Mouse (Mus musculus): Measurements from ENCODE around the gene Mest. TPM values are rescaled to one million over a fixed set of nuclear protein-coding genes. Genes with fewer than 3 reads are reported as not detected.

The Mest gene
- total and polyA plus RNA-seq, 3 experiments = 32.3 to 209 (median 58.6) TPM

- no peak for DNase-seq
Observed at GRCm38 (mm10) chr6:30703977-30704602, 19.3 kb upstream of the Mest start.

- no peak for DNase-seq
Observed at GRCm38 (mm10) chr6:30709115-30709514, 14.2 kb upstream of the Mest start.

GRCm38 (mm10) chr6:30710371-30711364, 12.7 kb upstream of the Mest start:
- DNase-seq = peak; percentile 30

GRCm38 (mm10) chr6:30711365-30711763, 12.0 kb upstream of the Mest start:
- DNase-seq = no peak

GRCm38 (mm10) chr6:30712484-30712883, 10.9 kb upstream of the Mest start:
- DNase-seq = no peak

GRCm38 (mm10) chr6:30713455-30713854, 9.9 kb upstream of the Mest start:
- no peak for DNase-seq

GRCm38 (mm10) chr6:30713896-30714295, 9.5 kb upstream of the Mest start:
- DNase-seq = no peak

GRCm38 (mm10) chr6:30714891-30715471, 8.4 kb upstream of the Mest start:
- no peak for DNase-seq

DNA sequence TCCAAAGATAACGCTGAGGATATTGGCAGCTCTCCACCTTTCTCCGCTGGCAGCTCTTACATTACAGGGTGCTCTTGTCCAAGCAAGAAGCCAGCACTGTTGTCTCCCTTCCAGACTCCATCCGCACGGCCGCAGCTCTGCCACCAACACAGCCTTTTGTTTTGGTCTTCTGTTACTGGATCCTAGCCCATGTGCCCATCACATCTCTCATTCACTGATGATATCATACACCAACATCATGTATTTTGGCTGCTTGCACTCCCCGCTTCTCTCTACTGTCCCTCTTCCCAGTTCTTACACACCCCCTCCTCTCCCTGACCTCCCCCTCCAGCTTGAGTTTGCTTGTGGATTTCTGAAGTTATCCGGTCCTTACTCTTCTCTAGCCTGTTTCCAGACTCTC, 6.6 kb upstream of the Mest start:
- DNase-seq = no peak

GRCm38 (mm10) chr6:30722385-30723164, 772 bp upstream of the Mest start:
- no peak for DNase-seq

- no peak for DNase-seq
Observed at GRCm38 (mm10) chr6:30730301-30730971, 7.1 kb downstream of the Mest start.

GRCm38 (mm10) chr6:30732571-30733130, 9.3 kb downstream of the Mest start:
- no peak for DNase-seq

DNA sequence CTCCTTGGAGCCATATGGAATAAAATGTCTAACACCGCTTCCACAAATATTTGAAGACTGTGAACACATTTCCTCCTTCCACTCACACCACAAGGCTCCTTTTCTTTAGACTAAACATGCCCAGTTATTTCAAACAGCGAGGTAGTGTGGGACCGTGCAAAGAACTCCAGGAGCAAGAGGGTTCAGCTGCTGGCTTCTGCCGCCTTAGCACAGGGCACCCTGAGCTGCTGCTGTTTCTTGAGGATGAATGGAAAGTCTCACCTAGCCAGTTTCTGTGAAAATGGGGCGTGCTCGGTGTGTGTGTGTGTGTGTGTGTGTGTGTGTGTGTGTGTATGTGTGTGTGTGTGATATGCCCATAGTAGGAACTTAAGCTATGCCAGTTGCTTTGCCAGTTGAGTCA, 11.1 kb downstream of the Mest start:
- no peak for DNase-seq

- DNase-seq = peak; percentile 24
Observed at GRCm38 (mm10) chr6:30734988-30735727, 11.8 kb downstream of the Mest start.

- DNase-seq = peak; percentile 33
Observed at GRCm38 (mm10) chr6:30735728-30736371, 12.5 kb downstream of the Mest start.

GRCm38 (mm10) chr6:30736372-30736762, 13.0 kb downstream of the Mest start:
- peak; percentile 23 for DNase-seq

DNA sequence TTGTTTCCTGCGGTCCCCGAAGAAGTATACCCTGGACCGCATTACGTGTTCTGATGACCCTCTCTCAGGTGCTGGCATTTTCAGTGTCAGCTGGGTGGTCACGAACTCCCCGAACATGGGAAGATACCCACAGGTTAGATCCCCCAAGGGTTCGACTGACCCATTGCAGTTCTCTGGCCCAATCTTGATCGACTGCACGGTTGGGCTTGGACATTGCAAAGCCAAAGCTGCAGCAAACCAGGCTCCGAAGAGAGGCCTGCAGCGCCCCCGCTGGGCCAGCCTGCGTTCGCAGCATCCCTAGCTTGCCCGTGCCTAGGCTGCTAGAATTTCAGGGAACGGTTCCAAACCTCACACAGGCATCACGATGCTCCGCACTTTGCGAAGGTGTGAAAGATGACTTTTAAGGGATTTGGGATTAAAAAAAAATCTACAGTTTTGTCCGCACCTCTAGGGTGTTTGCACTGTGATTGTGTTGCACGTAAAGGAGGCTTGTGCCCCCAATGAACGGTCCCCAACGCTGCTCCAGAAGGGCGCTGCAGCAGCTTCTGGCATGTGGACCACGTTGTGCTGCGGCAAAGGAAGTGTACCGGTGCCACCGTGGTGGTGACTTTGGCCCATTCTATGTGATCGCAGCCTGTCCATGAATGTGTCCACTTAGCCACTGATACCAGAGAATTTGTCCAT, 13.7 kb downstream of the Mest start:
- DNase-seq = peak; percentile 84

DNA sequence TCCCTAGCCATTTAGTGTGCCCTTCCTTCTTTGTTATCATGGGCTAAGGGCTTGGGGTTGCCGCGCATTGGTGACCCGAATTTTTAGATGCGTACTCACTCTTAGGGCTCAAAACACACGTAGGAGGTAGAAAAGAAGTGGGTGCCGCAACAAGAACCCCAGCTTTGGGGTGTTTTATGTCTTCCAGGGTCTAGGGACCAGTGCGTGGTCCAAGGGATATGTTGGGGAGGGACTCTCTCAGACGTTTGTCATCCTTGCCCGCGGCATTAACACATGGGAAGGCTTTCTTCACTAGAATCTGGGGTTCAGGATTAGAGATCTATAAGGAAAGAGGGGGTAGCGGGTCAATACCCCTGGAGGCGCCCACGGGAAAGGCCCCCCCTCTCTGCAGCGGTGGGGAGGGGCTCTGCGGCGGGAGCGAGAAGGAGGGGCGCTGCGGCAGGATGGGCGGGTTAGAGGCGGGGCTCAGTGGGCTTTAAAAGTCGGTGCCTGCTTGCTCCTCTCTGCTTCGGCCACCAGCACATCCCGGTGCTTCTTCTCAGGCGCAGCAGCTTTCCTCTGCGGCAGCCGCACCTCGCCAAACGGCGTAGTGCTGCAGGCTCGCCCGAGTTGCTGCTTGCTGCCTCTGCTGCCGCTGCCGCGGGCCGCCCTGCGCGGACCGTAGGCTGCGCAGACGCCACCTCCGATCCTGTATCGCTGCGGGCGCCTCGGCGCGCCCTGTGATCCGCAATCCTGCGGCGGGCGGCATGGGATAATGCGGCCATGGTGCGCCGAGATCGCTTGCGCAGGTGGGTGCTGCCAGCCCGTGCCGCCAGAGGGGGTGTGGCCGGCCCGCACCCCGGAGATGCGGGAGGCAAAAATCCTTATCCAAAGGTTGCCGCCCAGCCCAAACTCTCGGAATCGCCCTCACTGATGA, 14.5 kb downstream of the Mest start:
- peak; percentile 82 for DNase-seq

All from adrenal gland, adult 2 months (tissue).